Mouse (Mus musculus) common myeloid progenitor, adult 5-6 weeks (primary cell): ENCODE data around the gene Gm9758. TPM values are rescaled to one million over a fixed set of nuclear protein-coding genes. Genes with fewer than 3 reads are reported as not detected.
"Not testable (repeated sequence)": the region's sequence is repeated elsewhere in the genome, so short reads cannot be mapped to it uniquely, and the experiment has no call there.

ENCODE experiments used
- ATAC-seq: replicated peaks from 2 replicates; pipeline ENCODE4 v1.8.0; 2016; ENCODE audit warnings: low read depth, mild to moderate bottlenecking, moderate TSS enrichment, inconsistent platforms; ENCODE audit not compliant: poor library complexity, severe bottlenecking
- total RNA-seq: library from RNA; stranded (forward); fragments of 200-1000, 187-1606 nt; gene quantifications from 2 replicates; pipeline ENCODE4 v1.2.3, GENCODE M21; 2017

The Gm9758 gene
- total RNA-seq, result not detected in 2 replicates

GRCm38 (mm10) chr5:14914799-14915198 is at the start of gene Gm9758:
Gene Gm9758 (minus strand): TSS chr5:14914899.
- ATAC-seq, result not testable (repeated sequence)

- ATAC-seq, result not testable (repeated sequence)
These were observed 49.1 kb upstream of the Gm9758 start for GRCm38 (mm10) chr5:14963821-14964220.

- ATAC-seq, result not testable (repeated sequence)
These were observed 46.8 kb upstream of the Gm9758 start for GRCm38 (mm10) chr5:14961502-14961901.

GRCm38 (mm10) chr5:14955928-14956706 is 41.4 kb upstream of the Gm9758 start:
- not testable (repeated sequence) for ATAC-seq

- ATAC-seq, result not testable (repeated sequence)
These were observed 38.9 kb upstream of the Gm9758 start for GRCm38 (mm10) chr5:14953587-14953986.

- ATAC-seq, result not testable (repeated sequence)
These were observed 38.0 kb upstream of the Gm9758 start for GRCm38 (mm10) chr5:14952749-14953148.

- ATAC-seq, result not testable (repeated sequence)
These were observed 37.1 kb upstream of the Gm9758 start for GRCm38 (mm10) chr5:14951822-14952221.

GRCm38 (mm10) chr5:14947482-14948198 is 32.9 kb upstream of the Gm9758 start:
- ATAC-seq, result not testable (repeated sequence)

- ATAC-seq, result not testable (repeated sequence)
These were observed 30.8 kb upstream of the Gm9758 start for GRCm38 (mm10) chr5:14945524-14945923.

GRCm38 (mm10) chr5:14941043-14941442 is 26.3 kb upstream of the Gm9758 start:
- ATAC-seq, result not testable (repeated sequence)

- ATAC-seq, result not testable (repeated sequence)
These were observed 23.6 kb upstream of the Gm9758 start, which contains the start of gene Speer4e for GRCm38 (mm10) chr5:14938329-14938728. Gene Speer4e (minus strand): TSS chr5:14938429.

GRCm38 (mm10) chr5:14933721-14934120 is 19.0 kb upstream of the Gm9758 start:
- ATAC-seq, result not testable (repeated sequence)

- not testable (repeated sequence) for ATAC-seq
These were observed 12.3 kb upstream of the Gm9758 start for GRCm38 (mm10) chr5:14927047-14927446.

- not testable (repeated sequence) for ATAC-seq
These were observed 338 bp downstream of the Gm9758 start for GRCm38 (mm10) chr5:14914361-14914760.

GRCm38 (mm10) chr5:14903539-14903938 is 11.2 kb downstream of the Gm9758 start:
- ATAC-seq, result not testable (repeated sequence)

- no peak for ATAC-seq
These were observed 22.5 kb downstream of the Gm9758 start for GRCm38 (mm10) chr5:14892242-14892641.

- not testable (repeated sequence) for ATAC-seq
These were observed 29.4 kb downstream of the Gm9758 start for GRCm38 (mm10) chr5:14885291-14885690.
